Mouse (Mus musculus) heart, postnatal 36 days (tissue): ENCODE measurements around the gene Washc4. TPM values are rescaled to one million over a fixed set of nuclear protein-coding genes. Genes with fewer than 3 reads are reported as not detected.
A peak's percentile ranks its signal among the peaks of the same experiment; 100 is the strongest.
"Not testable (repeated sequence)": the region's sequence is repeated elsewhere in the genome, so short reads cannot be mapped to it uniquely, and the experiment has no call there.

ENCODE experiments used
- DNase-seq, 2 experiments: peaks; one replicate each; pipeline ENCODE4 v3.0.0; 2021 to 2022
- intact Hi-C: fragments of 180-260 bp; cut with DNase I; formaldehyde crosslinking; loops from one replicate; pipeline ENCODE4 v1.15.1; 2025
- total RNA-seq, 2 experiments: library from RNA; stranded (reverse); gene quantifications; 2 replicates each; pipeline ENCODE4 v1.2.3; 2021

Gene Washc4
- total RNA-seq = 10 to 100 TPM; 13.8 to 14.1 TPM

DNA sequence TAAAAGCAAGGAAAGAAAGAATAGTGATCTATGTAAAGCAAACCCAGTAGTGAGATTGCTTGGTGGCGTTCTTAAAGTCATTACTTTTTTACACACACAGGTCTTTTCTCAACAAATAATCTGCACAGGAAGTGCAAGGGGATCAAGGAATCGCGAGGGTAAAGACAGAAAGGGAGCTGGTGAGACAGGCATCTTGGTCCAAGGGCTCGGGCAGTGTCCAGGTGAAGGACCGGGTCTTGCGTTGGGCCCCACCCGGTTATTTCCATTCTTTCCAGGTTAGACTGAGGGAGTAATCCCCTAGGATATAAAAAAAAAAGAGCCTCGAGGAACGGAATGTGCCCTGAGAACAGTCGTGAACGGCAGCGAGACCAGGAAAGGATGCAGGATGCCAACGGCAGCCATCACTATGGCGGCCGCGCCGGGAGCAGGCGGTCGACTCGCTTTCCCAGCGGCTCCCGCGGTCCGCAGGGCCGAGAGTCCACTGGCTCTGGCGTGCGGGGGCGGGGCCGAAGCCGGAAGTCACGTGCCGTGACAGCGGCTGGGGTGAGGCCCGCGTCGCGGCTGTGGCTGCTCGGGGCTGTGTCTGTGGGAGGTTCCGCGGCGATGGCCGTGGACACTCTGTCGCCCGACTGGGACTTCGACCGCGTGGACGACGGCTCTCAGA, at the start of gene Washc4:
TSS of gene Washc4 (plus strand) at position 314 of the 664 bp plus-strand sequence.
- peak; percentile 96 for DNase-seq
- intact Hi-C loops = loop anchor here (2.0 to 5.0 kb wide), 2 partner anchors 183 to 686 kb away; partner anchors contain the start of gene D10Wsu102e

GRCm38 (mm10) chr10:83497321-83497720, 46.2 kb upstream of the Washc4 start:
- intact Hi-C loops = no loop called here

DNA sequence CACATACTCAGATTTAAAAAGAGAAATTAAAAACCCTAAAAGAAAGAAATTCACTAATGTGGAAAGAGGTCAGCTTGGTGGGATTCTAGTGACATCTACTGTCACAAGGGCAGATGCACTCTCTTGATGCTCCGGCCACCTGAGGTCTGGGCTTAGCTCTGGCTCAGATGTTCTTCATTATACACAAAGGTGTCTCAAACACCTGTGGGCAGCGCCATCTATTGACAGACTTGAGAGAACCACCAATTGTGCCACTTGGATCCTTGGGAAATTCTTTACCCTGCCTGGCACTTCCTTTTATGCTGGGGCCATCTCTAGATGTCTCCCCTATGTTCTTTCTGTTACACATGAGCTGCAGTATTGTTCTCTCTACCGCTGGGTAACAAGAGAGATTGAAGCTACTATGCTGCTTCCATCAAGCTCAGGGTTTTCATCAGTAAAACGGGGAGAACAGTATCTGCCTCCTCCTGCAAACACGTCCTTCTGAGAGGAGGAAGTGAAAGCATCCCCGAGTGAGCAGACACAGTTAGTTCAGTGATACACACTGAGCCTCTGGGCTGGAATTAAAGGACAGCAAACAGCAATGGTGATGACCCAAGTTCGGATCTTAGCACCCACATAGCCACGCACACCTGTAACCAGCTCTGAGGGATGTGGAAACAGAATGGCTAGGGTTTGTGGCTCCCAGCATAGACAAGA, 34.4 kb upstream of the Washc4 start:
- DNase-seq = peak in 1 of 2 experiments; percentile 7
- intact Hi-C loops = loop anchor here (5.0 kb wide), 1 partner anchor 597 kb away; no protein-coding TSS in a partner anchor

More at GRCm38 (mm10) chr10:83497321-83497720, 46.2 kb upstream of the Washc4 start:
- DNase-seq = no peak

DNA sequence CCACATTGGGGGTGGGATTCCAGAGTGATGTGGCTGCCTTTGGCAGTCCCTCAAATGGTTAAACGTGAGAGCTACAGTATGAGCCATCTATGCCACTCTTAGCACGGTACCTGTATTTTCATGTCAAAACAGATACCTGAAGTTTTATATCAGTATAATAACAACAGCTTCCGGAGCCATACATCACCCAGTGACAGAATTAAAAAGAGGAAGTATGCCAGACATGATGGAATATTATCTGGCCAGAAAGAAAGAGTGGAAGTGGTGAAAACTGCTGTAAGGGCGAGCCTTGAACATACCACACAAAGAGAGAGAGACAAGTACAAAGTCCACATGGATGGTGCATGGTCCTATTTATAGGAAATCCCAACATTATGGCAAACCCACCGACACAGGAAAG, 32.2 kb upstream of the Washc4 start:
- no peak for DNase-seq
- intact Hi-C loops = no loop called here

DNA sequence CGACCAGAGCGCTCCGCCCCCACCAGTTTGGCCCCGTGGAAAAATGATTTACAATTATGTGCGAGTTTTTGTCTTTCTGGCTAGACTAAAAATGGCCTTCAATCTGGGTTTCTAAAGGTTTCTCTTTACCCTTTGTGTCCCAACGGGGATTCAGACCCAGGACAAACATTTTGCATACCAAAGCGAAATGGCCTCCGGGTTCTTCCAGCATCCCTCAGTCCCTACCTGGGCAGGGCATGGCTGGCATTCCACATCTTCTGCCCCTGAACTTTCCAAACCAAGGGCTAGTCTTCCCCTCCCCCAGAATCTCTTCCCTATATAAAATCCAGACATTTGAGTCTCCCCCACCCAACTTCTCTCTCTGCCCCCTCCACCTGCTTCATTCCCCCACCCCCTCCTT, 29.8 kb upstream of the Washc4 start:
- intact Hi-C loops = no loop called here
- DNase-seq = no peak

DNA sequence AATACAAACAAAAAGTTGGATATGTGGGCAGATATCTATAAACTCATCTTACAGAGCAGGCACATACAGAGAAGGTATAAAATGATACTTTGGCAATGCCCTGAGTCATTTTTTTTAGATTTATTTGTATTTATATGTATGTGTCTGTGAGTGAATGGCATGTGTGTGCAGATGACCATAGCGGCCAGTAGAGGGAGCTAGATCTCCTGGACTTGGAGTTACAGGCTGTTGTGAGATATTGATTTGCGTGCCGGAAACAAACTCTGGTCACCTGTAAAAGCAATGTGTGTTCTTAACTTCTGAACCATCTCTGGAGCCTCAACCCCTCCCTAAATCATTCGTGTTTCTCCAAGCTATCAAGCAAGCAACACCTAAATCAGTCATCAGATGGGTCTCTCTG, 22.6 kb upstream of the Washc4 start:
- intact Hi-C loops = no loop called here

GRCm38 (mm10) chr10:83524238-83524637, 19.3 kb upstream of the Washc4 start:
- DNase-seq, intact Hi-C loops: not testable (repeated sequence)

More for the DNA sequence above, 22.6 kb upstream of the Washc4 start:
- DNase-seq = no peak

DNA sequence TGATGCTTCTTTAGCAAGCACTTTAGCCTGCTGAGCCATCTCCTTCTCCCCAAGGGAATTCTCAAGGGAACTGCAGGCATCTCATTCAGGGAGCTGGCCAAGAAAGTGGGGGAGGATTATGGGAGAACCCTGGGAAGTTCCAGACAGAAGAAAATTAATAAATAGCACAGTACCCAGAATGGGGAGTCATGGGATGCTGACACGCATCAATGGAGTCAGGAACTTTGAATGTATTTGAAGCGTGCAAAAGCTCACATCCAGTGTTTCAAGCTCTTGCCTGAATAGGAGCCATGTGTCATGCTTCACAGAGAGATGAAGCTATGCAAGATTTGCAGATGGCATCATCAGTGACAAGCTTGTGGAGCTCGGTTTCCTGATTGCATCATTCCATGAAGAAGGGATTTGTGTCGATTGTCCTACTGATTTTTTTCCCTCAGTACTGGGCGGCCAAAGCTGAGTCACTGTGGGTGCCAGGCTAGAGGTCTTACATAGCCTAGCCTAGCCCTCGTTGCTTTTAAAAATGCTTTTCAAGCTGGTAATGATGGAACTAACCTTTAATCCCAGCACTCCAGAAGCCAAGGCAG, 13.1 kb upstream of the Washc4 start:
- DNase-seq = no peak

GRCm38 (mm10) chr10:83533258-83533909, 10.2 kb upstream of the Washc4 start:
- intact Hi-C loops = no loop called here
- peak; percentile 58 to 59 for DNase-seq

More for the DNA sequence above, 13.1 kb upstream of the Washc4 start:
- intact Hi-C loops = no loop called here

DNA sequence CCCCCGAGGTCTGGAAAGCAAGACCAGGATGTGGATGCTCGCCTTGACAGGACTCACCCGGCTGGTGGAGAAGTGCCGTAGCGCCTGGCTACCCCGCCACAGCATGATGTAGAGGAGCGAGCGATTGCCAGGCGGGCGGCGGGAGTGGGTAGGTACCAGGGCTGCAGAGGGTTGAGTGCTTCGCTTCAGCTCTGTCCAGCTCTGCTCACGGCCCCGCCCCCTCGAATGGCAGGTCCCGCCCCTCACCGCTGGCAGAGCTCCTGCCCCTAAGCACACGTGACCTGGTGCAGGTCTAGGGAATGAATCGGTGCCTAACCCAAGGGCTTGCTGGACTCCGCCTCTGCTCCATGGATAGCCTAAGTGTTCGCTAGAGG, 9.7 kb upstream of the Washc4 start, which contains the start of gene Aldh1l2:
TSS of gene Aldh1l2 (minus strand) at position 231 of the 374 bp plus-strand sequence.
- DNase-seq = peak; percentile 68 to 71
- intact Hi-C loops = no loop called here

DNA sequence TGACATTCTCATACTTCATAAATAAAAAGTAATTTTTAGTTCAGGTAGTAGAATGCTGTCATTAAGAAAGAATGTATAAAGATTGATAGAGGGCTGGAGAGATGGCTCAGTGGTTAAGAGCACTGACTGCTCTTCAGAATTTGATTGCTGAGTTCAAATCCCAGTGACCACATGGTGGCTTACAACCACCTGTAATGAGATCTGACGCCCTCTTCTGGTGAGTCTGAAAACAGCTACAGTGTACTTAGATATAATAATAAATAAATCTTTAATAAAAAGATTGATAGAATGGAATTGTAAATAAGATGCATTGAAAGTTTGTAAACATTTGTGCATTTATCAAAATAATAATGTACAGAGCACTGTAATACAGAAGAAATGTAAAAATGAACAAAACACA, 7.1 kb upstream of the Washc4 start:
- intact Hi-C loops = no loop called here
- DNase-seq = no peak

GRCm38 (mm10) chr10:83539311-83539980, 4.1 kb upstream of the Washc4 start:
- DNase-seq = no peak
- intact Hi-C loops = no loop called here

DNA sequence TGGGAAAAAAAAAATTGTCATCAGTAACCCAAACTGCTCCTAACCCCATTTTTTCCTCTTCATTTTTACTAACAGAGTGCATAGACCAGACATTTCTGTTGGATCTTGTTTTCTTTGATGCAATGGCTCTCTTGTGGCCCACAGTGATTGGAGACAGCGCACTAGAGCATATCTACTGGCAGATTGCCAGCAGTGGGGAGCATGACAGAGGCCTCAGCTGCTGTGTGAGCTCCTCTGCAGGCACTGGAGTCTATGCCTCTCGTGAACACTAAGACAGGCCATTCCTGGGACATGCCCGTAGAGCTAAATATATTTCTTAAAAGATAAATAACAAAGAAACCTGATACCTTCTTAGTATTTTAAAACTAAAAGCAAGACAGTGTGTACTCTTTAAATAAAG, 3.5 kb upstream of the Washc4 start:
- intact Hi-C loops = loop anchor here (5.0 kb wide), 1 partner anchor 683 kb away; no protein-coding TSS in a partner anchor
- DNase-seq = no peak

DNA sequence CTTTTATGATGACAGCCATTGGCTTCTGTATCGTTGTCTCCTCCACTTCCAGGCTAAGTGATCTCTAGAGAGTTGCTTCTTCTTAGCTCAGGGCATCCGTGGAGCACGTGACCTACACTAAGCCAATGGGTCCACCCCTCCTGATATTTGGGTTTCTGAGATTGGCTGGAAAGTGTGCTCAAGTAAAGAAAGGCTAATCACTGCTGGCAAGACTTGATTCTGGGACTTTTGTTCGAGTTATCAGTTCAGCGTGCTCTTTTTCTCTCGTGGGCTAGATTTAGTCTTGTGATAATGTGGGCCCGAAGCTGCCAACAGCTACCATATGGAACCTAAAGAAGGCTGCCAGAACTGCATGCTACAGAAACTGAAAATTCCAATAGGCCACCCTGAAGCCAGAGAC, 1.3 kb upstream of the Washc4 start:
- intact Hi-C loops = loop anchor here (2.0 to 5.0 kb wide), 2 partner anchors 181 to 685 kb away; partner anchors contain the start of gene D10Wsu102e
- no peak for DNase-seq

GRCm38 (mm10) chr10:83544103-83544479, 539 bp downstream of the Washc4 start:
- no peak for DNase-seq
- intact Hi-C loops = loop anchor here (5.0 kb wide), 1 partner anchor 687 kb away; no protein-coding TSS in a partner anchor

GRCm38 (mm10) chr10:83545341-83545740, 1.8 kb downstream of the Washc4 start:
- intact Hi-C loops = loop anchor here (5.0 kb wide), 1 partner anchor 563 kb away; no protein-coding TSS in a partner anchor
- no peak for DNase-seq

DNA sequence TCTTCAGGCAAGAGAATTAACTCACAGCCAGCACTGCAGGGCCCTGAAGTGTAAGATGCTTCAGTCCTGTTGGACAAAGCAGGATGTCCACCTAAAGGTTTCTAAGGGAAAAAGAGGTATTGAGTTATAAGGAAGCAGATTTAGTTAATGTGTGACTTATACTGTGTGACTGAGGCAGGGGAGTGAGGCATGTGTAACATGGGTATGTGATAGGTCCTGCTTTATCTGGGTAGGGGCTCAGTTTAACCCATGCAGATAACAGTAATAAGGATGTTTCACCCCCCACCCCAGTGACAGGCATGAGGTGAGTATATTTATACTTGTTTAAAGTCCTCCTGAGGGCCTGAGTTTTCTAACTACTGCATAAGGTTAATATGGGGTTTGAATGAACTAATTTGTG, 19.5 kb downstream of the Washc4 start:
- intact Hi-C loops = no loop called here
- DNase-seq = no peak

GRCm38 (mm10) chr10:83565449-83566441, 22.2 kb downstream of the Washc4 start:
- no peak for DNase-seq
- intact Hi-C loops = no loop called here

GRCm38 (mm10) chr10:83590801-83591200, 47.2 kb downstream of the Washc4 start:
- intact Hi-C loops = loop anchor here (5.0 kb wide), 1 partner anchor 34 kb away; no protein-coding TSS in a partner anchor
- DNase-seq = no peak
